31 mouse cellular contexts compared by ENCODE assay signal in genomic region chr10:68901168-68901567, GRCm38 (mm10).
DNase-seq lines count a peak whose midpoint lies in the region; ATAC-seq and TF ChIP-seq lines count a peak whose summit lies in the region.
"Had no signal": no experiment of that assay in that cellular context is flagged by ENCODE, and none has a peak within 500 bp of the region (broad histone marks: within the 10 kb centered on the region; RNA-seq: fewer than 3 reads in every experiment).

No protein-coding gene starts in this region.

- H3K4me1 ChIP-seq in liver, postnatal 0 days (ENCODE audit: insufficient read depth): no peaks in the 10 kb centered on the region
- no peaks in the 10 kb centered on the region for H3K4me1 ChIP-seq in liver, embryonic 12.5 days
- H3K4me1 ChIP-seq in CH12.LX (ENCODE audit: control insufficient read depth in 1 of 2, insufficient read depth in 2 of 2): no peaks in the 10 kb centered on the region
- no peaks in the 10 kb centered on the region for H3K4me1 ChIP-seq in midbrain, embryonic 10.5 days
- H3K4me1 ChIP-seq: embryonic facial prominence, embryonic 10.5 days; embryonic facial prominence, embryonic 13.5 days; forebrain, embryonic 12.5 days; heart, embryonic 12.5 days; heart, embryonic 15.5 days; hindbrain, embryonic 10.5 days; hindbrain, embryonic 13.5 days had no signal

- in situ Hi-C loops in CH12.LX (cut with MboI; ENCODE audit: low pct_ligation_motif_present, low pct_unique_long_range_greater_than_20kb, low sequenced_read_pairs): loop anchor here (25.0 kb wide), 1 partner anchor 411 kb away; no protein-coding TSS in a partner anchor

- H3K36me3 ChIP-seq in liver, postnatal 0 days (replicated peaks; ENCODE audit: insufficient read depth, low read length): no peaks in the 10 kb centered on the region
- no peaks in the 10 kb centered on the region for H3K36me3 ChIP-seq in liver, embryonic 12.5 days
- H3K36me3 ChIP-seq in CH12.LX (replicated peaks in 1 of 2; ENCODE audit: control insufficient read depth in 1 of 2, insufficient read depth in 1 of 2, low read length in 1 of 2): no peaks in the 10 kb centered on the region
- H3K36me3 ChIP-seq in midbrain, embryonic 10.5 days: no peaks in the 10 kb centered on the region
- H3K36me3 ChIP-seq: embryonic facial prominence, embryonic 10.5 days; embryonic facial prominence, embryonic 13.5 days; forebrain, embryonic 12.5 days; forebrain, embryonic 15.5 days; heart, embryonic 12.5 days; heart, embryonic 15.5 days; hindbrain, embryonic 10.5 days; hindbrain, embryonic 13.5 days had no signal

- ATAC-seq in liver, postnatal 0 days: no peak
- no peak for ATAC-seq in liver, embryonic 12.5 days
- ATAC-seq: forebrain, embryonic 15.5 days; hindbrain, embryonic 16.5 days; intestine, embryonic 16.5 days had no signal

- no peak overlapping the region for H3K27ac ChIP-seq in liver, postnatal 0 days (ENCODE audit: low read depth)
- H3K27ac ChIP-seq in liver, embryonic 12.5 days: no peak overlapping the region
- H3K27ac ChIP-seq in CH12.LX (ENCODE audit: insufficient read depth, low read depth): no peak overlapping the region
- H3K27ac ChIP-seq in midbrain, embryonic 10.5 days (replicated peaks): no peak overlapping the region
- H3K27ac ChIP-seq: embryonic facial prominence, embryonic 10.5 days; embryonic facial prominence, embryonic 13.5 days; forebrain, embryonic 12.5 days; forebrain, embryonic 15.5 days; heart, embryonic 15.5 days; hindbrain, embryonic 10.5 days; hindbrain, embryonic 13.5 days had no signal

- TF ChIP-seq EP300 in liver, postnatal 0 days (IDR thresholded peaks at IDR 0.05; ENCODE audit: low read depth): no peak
- TF ChIP-seq EP300 in CH12.LX (IDR thresholded peaks at IDR 0.05; ENCODE audit: low read length): no peak

- dilution Hi-C loops in CH12.LX (cut with MboI; ENCODE audit: extremely low pct_ligation_motif_present, extremely low pct_unique_long_range_greater_than_20kb, low sequenced_read_pairs): no loop called here

- H3K79me2 ChIP-seq in CH12.LX (replicated peaks; ENCODE audit: control insufficient read depth, extremely low read depth, insufficient read depth, poor library complexity, severe bottlenecking): no peaks in the 10 kb centered on the region

- no peak overlapping the region for H3K9ac ChIP-seq in liver, postnatal 0 days (replicated peaks)
- no peak overlapping the region for H3K9ac ChIP-seq in liver, embryonic 12.5 days
- no peak overlapping the region for H3K9ac ChIP-seq in CH12.LX (ENCODE audit: insufficient read depth, low read depth)
- H3K9ac ChIP-seq: embryonic facial prominence, embryonic 13.5 days; forebrain, embryonic 12.5 days; forebrain, embryonic 15.5 days; heart, embryonic 12.5 days; heart, embryonic 15.5 days; hindbrain, embryonic 13.5 days had no signal

- TF ChIP-seq RAD21 in CH12.LX (IDR thresholded peaks at IDR 0.05; ENCODE audit: low read depth, low read length): no peak

- H3K9me3 ChIP-seq in liver, postnatal 0 days (ENCODE audit: low read length): no peaks in the 10 kb centered on the region
- H3K9me3 ChIP-seq in liver, embryonic 12.5 days (replicated peaks): no peaks in the 10 kb centered on the region
- no peaks in the 10 kb centered on the region for H3K9me3 ChIP-seq in CH12.LX (replicated peaks; ENCODE audit: low read length)
- no peaks in the 10 kb centered on the region for H3K9me3 ChIP-seq in midbrain, embryonic 10.5 days (replicated peaks)
- H3K9me3 ChIP-seq: embryonic facial prominence, embryonic 10.5 days; embryonic facial prominence, embryonic 13.5 days; forebrain, embryonic 12.5 days; forebrain, embryonic 15.5 days; heart, embryonic 12.5 days; heart, embryonic 15.5 days; hindbrain, embryonic 10.5 days; hindbrain, embryonic 13.5 days had no signal

- no peak for TF ChIP-seq POLR2A in CH12.LX (IDR thresholded peaks at IDR 0.05; ENCODE audit: low read depth, low read length)

- H3K4me3 ChIP-seq in liver, postnatal 0 days (ENCODE audit: low read depth, low read length): no peak overlapping the region
- no peak overlapping the region for H3K4me3 ChIP-seq in liver, embryonic 12.5 days
- no peak overlapping the region for H3K4me3 ChIP-seq in CH12.LX (replicated peaks in 1 of 3; ENCODE audit: low read depth in 2 of 3, low read length in 2 of 3, poor library complexity in 1 of 3)
- H3K4me3 ChIP-seq in midbrain, embryonic 10.5 days: no peak overlapping the region
- H3K4me3 ChIP-seq: embryonic facial prominence, embryonic 10.5 days; embryonic facial prominence, embryonic 13.5 days; erythroblast, embryonic 14.5 days; forebrain, embryonic 12.5 days; forebrain, embryonic 15.5 days; heart, embryonic 12.5 days; heart, embryonic 15.5 days; hindbrain, embryonic 10.5 days; hindbrain, embryonic 13.5 days had no signal

- no peaks in the 10 kb centered on the region for H3K27me3 ChIP-seq in liver, postnatal 0 days (ENCODE audit: insufficient read depth, low read length)
- H3K27me3 ChIP-seq in liver, embryonic 12.5 days (replicated peaks): no peaks in the 10 kb centered on the region
- H3K27me3 ChIP-seq in CH12.LX (replicated peaks): no peaks in the 10 kb centered on the region
- H3K27me3 ChIP-seq in midbrain, embryonic 10.5 days (ENCODE audit: low read depth, poor library complexity, severe bottlenecking): no peaks in the 10 kb centered on the region
- H3K27me3 ChIP-seq: embryonic facial prominence, embryonic 13.5 days; forebrain, embryonic 12.5 days; forebrain, embryonic 15.5 days; heart, embryonic 12.5 days; heart, embryonic 15.5 days; hindbrain, embryonic 13.5 days had no signal

- no peak overlapping the region for H3K4me2 ChIP-seq in liver, postnatal 0 days (ENCODE audit: low read depth, low read length)
- no peak overlapping the region for H3K4me2 ChIP-seq in liver, embryonic 12.5 days
- H3K4me2 ChIP-seq in CH12.LX (ENCODE audit: insufficient read depth, low read depth, poor library complexity, severe bottlenecking): peak overlapping the region; percentile 15; the same call in 1 of the 2 replicates
- H3K4me2 ChIP-seq: embryonic facial prominence, embryonic 13.5 days; forebrain, embryonic 12.5 days; forebrain, embryonic 15.5 days; heart, embryonic 12.5 days; heart, embryonic 15.5 days; hindbrain, embryonic 13.5 days had no signal

- no peak for TF ChIP-seq CTCF in liver, postnatal 0 days (IDR thresholded peaks at IDR 0.05; ENCODE audit: low read depth)
- TF ChIP-seq CTCF in CH12.LX (conservative IDR thresholded peaks at IDR 0.05 in 1 of 2, IDR thresholded peaks at IDR 0.05 in 1 of 2; ENCODE audit: low read depth in 2 of 2, low read length in 2 of 2): no peak

- peak; percentile 1 for DNase-seq in liver, postnatal 0 days
- DNase-seq in CH12.LX (ENCODE audit: extremely low read depth) (no peak), MN1 (ENCODE audit: low spot score) (no peak)
- DNase-seq in induced T-regulatory cell, adult 2 months (ENCODE audit: low read depth): peak; percentile 43
- DNase-seq in midbrain, embryonic 10.5 days (ENCODE audit: low spot score): no peak
- DNase-seq in layer of hippocampus, postnatal 25 days (ENCODE audit: extremely low spot score in 1 of 2, low spot score in 1 of 2): no peak
- DNase-seq: adrenal gland, adult 8-10 months; adrenal gland, postnatal 25 days; B cell, adult 2 months; cerebellum, adult 11-12 months; cerebellum, adult 8-10 months; cerebellum, postnatal 10 days; cerebellum, postnatal 36 days; embryo, embryonic 11 days; gastrocnemius, postnatal 14 days; heart, adult 18-20 months; heart, postnatal 10 days; heart, postnatal 36 days; kidney, adult 18-20 months had no signal

- WGBS in liver, postnatal 0 days (ENCODE audit: insufficient replicate concordance): 59% methylated on average over 4 of the region's 4 CpGs
- 56% methylated on average over 4 of the region's 4 CpGs for WGBS in liver, embryonic 12.5 days (ENCODE audit: insufficient replicate concordance)
- WGBS in midbrain, embryonic 10.5 days: 78% methylated on average over 4 of the region's 4 CpGs

TF ChIP-seq in CH12.LX, 34 proteins besides CTCF, POLR2A, EP300 and RAD21:
- TF ChIP-seq USF1 (IDR thresholded peaks at IDR 0.05; ENCODE audit: low read depth, low read length) (no peak), NRF1 (IDR thresholded peaks at IDR 0.05; ENCODE audit: low read depth, low read length) (no peak), ELF1 (IDR thresholded peaks at IDR 0.05; ENCODE audit: low read depth, low read length) (no peak), POLR2AphosphoS2 (IDR thresholded peaks at IDR 0.05; ENCODE audit: low read depth, low read length) (no peak), NELFE (IDR thresholded peaks at IDR 0.05; ENCODE audit: low read depth, low read length) (no peak), ZNF384 (IDR thresholded peaks at IDR 0.05; ENCODE audit: low read depth, low read length) (no peak), TBP (conservative IDR thresholded peaks at IDR 0.05; ENCODE audit: low read depth, low read length) (no peak), CHD2 (IDR thresholded peaks at IDR 0.05; ENCODE audit: low read length) (no peak), USF2 (conservative IDR thresholded peaks at IDR 0.05; ENCODE audit: low read depth, low read length) (no peak), TCF12 (IDR thresholded peaks at IDR 0.05; ENCODE audit: low read depth, low read length) (no peak), MXI1 (IDR thresholded peaks at IDR 0.05; ENCODE audit: low read depth, low read length) (no peak), MEF2A (IDR thresholded peaks at IDR 0.05; ENCODE audit: borderline replicate concordance, low read depth, low read length) (no peak), MAFK (IDR thresholded peaks at IDR 0.05; ENCODE audit: insufficient replicate concordance, low read length) (no peak), ZMIZ1 (IDR thresholded peaks at IDR 0.05; ENCODE audit: low read depth, low read length) (no peak), UBTF (IDR thresholded peaks at IDR 0.05; ENCODE audit: low read depth, low read length) (no peak)

Comparison
In these comparisons a context has a peak if more than half of its experiments do, and no peak if none do; other contexts are left out.
1. DNase-seq: peak in liver, postnatal 0 days (single experiment) and induced T-regulatory cell, adult 2 months (single experiment); none in CH12.LX (single experiment), midbrain, embryonic 10.5 days (single experiment), layer of hippocampus, postnatal 25 days (0 of 2) and MN1 (single experiment).